Mouse (Mus musculus): ENCODE measurements around the gene Arhgef3. TPM values are rescaled to one million over a fixed set of nuclear protein-coding genes. Genes with fewer than 3 reads are reported as not detected.

Gene Arhgef3
- total RNA-seq, 1 experiment = 7.6 TPM

DNA sequence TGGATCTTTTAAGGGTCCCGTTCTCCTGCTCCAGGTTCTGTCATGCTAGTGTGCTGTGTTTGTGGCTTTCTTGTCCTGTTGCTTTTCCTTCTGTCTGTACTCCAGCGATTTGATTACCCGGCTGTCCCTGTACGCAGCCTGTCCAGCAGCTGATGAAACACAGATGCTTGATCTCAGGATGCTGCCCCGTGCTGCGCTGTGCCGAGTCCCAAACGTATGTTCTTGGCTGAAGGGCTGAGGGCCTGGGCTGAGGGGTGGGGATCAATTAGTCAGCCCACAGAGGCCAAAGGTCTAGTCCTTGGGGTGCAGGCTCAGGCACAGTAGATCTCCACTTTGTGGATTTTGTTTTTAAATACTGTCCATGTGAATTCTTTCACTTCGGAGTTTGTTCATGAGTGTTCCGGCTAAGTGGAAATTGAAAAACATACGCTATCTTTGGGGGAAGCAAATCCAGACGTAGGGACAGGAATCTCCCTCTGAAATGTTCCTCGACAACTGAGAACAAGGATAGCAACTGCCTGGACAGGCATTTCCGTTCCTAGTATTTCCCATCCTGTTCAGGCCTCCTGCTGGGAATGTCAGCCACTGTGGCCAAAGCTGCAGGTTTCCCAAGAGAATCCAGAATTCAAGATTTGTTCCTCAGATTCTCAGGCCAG lies 56.6 kb downstream of the Arhgef3 start:
- Histone ChIP-seq H3K9me3 (ENCODE audit: control insufficient read depth, insufficient read depth, low read depth, low read length) (no peaks in the 10 kb centered on the region), H3K9ac (ENCODE audit: insufficient read depth, low read depth, low read length, poor library complexity, severe bottlenecking) (no peak overlapping the region), H3K4me1 (ENCODE audit: control insufficient read depth in 2 of 2, insufficient read depth in 2 of 2, low read length in 2 of 2, poor library complexity in 1 of 2) (peaks cover 3 to 15% of the 10 kb centered on the region in 2 experiments; a peak in 2 of 4 replicates), H3K27ac (ENCODE audit: insufficient read depth, low read depth, low read length, poor library complexity, severe bottlenecking) (no peak overlapping the region), H3K4me3 (ENCODE audit: insufficient read depth in 1 of 2, low read depth in 1 of 2, low read length in 2 of 2, poor library complexity in 1 of 2, severe bottlenecking in 1 of 2) (no peak overlapping the region), H3K36me3 (ENCODE audit: control insufficient read depth, insufficient read depth, low read length, poor library complexity, severe bottlenecking) (no peaks in the 10 kb centered on the region)
- TF ChIP-seq ZC3H11A (IDR thresholded peaks at IDR 0.05; ENCODE audit: borderline replicate concordance, low read depth, low read length) = no peak
- DNase-seq (ENCODE audit: low read depth, low spot score) = no peak
- in situ Hi-C loops (cut with MboI; ENCODE audit: low sequenced_read_pairs in 2 of 2, unreplicated experiment in 2 of 2) = no loop called here

DNA sequence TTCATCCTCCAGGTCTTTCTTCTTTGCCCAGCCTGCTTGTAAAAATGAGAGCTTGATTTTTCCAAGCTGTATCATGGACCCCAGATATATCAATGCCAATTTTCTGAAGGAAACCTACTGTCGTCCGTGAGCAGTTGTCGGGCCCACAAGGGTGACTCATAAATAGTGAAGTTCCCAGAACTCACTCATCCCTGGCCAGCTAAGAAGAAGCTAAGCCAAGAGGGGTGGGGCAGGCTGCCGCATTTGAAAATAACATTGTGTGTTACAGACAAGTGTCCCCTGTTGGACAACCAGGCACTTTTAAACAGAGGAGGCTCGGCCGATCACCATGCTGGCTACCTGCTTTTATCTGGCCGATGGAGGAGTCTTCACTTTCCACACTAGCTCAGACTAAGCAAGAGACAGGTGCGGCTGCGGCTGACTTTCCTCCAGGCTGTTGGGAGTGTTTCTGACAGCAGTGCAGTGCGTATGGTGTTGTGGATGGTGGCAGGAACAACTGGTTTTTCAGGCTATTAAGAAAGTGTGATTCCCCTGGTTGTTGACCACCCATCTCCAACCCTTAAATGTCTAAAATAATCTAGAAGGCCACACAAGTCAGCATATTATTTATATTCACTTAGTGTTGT lies 58.6 kb downstream of the Arhgef3 start:
- H3K9me3 ChIP-seq (ENCODE audit: control insufficient read depth, insufficient read depth, low read depth, low read length) = no peaks in the 10 kb centered on the region
- in situ Hi-C loops (cut with MboI; ENCODE audit: low sequenced_read_pairs in 2 of 2, unreplicated experiment in 2 of 2) = no loop called here
- no peak for TF ChIP-seq HCFC1 (IDR thresholded peaks at IDR 0.05; ENCODE audit: borderline replicate concordance, insufficient read depth, low read length)
- TF ChIP-seq MAFK (IDR thresholded peaks at IDR 0.05; ENCODE audit: insufficient read depth, low read depth, low read length) = no peak
- no peak for TF ChIP-seq CHD2 (IDR thresholded peaks at IDR 0.05; ENCODE audit: low read depth, low read length)
- TF ChIP-seq ZNF384 (IDR thresholded peaks at IDR 0.05; ENCODE audit: low read depth, low read length) = no peak
- no peak for TF ChIP-seq ZC3H11A (IDR thresholded peaks at IDR 0.05; ENCODE audit: borderline replicate concordance, low read depth, low read length)

DNA sequence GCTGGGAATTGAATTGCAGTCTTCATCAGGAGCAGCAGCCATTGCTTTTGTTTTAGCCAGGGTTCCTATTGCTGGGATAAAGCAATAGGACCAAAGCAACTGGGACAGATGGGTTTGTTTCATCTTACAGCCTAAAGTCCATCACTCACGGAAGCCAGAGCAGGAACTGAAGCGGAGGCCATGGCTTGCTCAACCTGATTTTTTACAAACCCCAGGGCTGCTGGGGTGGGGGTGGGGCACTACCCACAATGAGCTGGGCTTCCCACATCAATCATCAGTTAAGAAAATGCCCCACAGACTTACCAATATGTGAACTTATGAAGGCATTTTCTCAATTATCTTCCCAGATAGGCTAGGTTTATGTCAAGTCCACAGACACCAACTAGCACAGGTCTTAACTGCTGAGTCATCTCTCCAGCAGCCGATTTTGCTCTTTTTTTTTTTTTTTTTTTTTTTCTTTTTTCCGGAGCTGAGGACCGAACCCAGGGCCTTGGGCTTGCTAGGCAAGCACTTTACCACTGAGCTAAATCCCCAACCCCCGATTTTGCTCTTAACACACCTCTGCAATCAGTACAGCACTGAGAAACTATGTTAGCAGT lies 59.6 kb downstream of the Arhgef3 start:
- no peak overlapping the region for H3K4me3 ChIP-seq (ENCODE audit: insufficient read depth in 1 of 2, low read depth in 1 of 2, low read length in 2 of 2, poor library complexity in 1 of 2, severe bottlenecking in 1 of 2)
- peak; percentile 76 for TF ChIP-seq MAFK (IDR thresholded peaks at IDR 0.05; ENCODE audit: insufficient read depth, low read depth, low read length)
- TF ChIP-seq ZNF384 (IDR thresholded peaks at IDR 0.05; ENCODE audit: low read depth, low read length) = peak; percentile 70
- no peak for TF ChIP-seq HCFC1 (IDR thresholded peaks at IDR 0.05; ENCODE audit: borderline replicate concordance, insufficient read depth, low read length)
- no peak for TF ChIP-seq ZC3H11A (IDR thresholded peaks at IDR 0.05; ENCODE audit: borderline replicate concordance, low read depth, low read length)
- TF ChIP-seq CHD2 (IDR thresholded peaks at IDR 0.05; ENCODE audit: low read depth, low read length) = no peak
- in situ Hi-C loops (cut with MboI; ENCODE audit: low sequenced_read_pairs in 2 of 2, unreplicated experiment in 2 of 2) = no loop called here

More for the DNA sequence above, 58.6 kb downstream of the Arhgef3 start:
- no peak for DNase-seq (ENCODE audit: low read depth, low spot score)
- Histone ChIP-seq H3K4me3 (ENCODE audit: insufficient read depth in 1 of 2, low read depth in 1 of 2, low read length in 2 of 2, poor library complexity in 1 of 2, severe bottlenecking in 1 of 2) (no peak overlapping the region), H3K27ac (ENCODE audit: insufficient read depth, low read depth, low read length, poor library complexity, severe bottlenecking) (no peak overlapping the region), H3K9ac (ENCODE audit: insufficient read depth, low read depth, low read length, poor library complexity, severe bottlenecking) (no peak overlapping the region), H3K4me1 (ENCODE audit: control insufficient read depth in 2 of 2, insufficient read depth in 2 of 2, low read length in 2 of 2, poor library complexity in 1 of 2) (peaks cover 3 to 15% of the 10 kb centered on the region in 2 experiments; a peak in 2 of 4 replicates), H3K36me3 (ENCODE audit: control insufficient read depth, insufficient read depth, low read length, poor library complexity, severe bottlenecking) (no peaks in the 10 kb centered on the region)

DNA sequence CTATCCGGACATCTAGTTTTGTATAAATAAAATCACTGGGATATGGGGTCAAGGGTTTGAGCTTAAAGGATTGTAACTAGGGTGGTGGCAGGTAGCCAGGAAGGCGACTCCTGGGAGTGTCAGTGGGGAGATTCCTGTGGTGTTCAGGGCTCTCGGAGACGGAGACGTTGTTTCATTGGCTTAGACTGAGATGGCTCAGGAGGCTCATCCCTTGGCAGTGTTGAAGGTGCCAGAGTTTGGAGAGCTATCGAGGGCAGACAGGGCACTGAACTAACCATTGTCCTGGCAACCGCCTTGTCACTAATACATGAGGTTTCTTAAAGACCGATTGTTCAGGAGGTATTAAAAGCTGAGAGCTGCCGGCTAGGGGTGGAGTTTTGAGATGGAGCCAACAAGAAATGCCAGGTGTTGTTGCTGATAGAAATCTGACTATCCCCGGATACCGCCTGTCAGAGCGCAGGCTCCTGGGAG lies 60.2 kb downstream of the Arhgef3 start:
- Histone ChIP-seq H3K4me1 (ENCODE audit: control insufficient read depth in 2 of 2, insufficient read depth in 2 of 2, low read length in 2 of 2, poor library complexity in 1 of 2) (peaks cover 3 to 15% of the 10 kb centered on the region in 2 experiments; a peak in 2 of 4 replicates), H3K9ac (ENCODE audit: insufficient read depth, low read depth, low read length, poor library complexity, severe bottlenecking) (no peak overlapping the region), H3K36me3 (ENCODE audit: control insufficient read depth, insufficient read depth, low read length, poor library complexity, severe bottlenecking) (no peaks in the 10 kb centered on the region), H3K4me3 (ENCODE audit: insufficient read depth in 1 of 2, low read depth in 1 of 2, low read length in 2 of 2, poor library complexity in 1 of 2, severe bottlenecking in 1 of 2) (no peak overlapping the region), H3K27ac (ENCODE audit: insufficient read depth, low read depth, low read length, poor library complexity, severe bottlenecking) (no peak overlapping the region), H3K9me3 (ENCODE audit: control insufficient read depth, insufficient read depth, low read depth, low read length) (no peaks in the 10 kb centered on the region)
- no peak for DNase-seq (ENCODE audit: low read depth, low spot score)
- TF ChIP-seq HCFC1 (IDR thresholded peaks at IDR 0.05; ENCODE audit: borderline replicate concordance, insufficient read depth, low read length) = no peak
- no peak for TF ChIP-seq ZC3H11A (IDR thresholded peaks at IDR 0.05; ENCODE audit: borderline replicate concordance, low read depth, low read length)
- TF ChIP-seq MAFK (IDR thresholded peaks at IDR 0.05; ENCODE audit: insufficient read depth, low read depth, low read length) = no peak
- TF ChIP-seq CHD2 (IDR thresholded peaks at IDR 0.05; ENCODE audit: low read depth, low read length) = no peak
- TF ChIP-seq ZNF384 (IDR thresholded peaks at IDR 0.05; ENCODE audit: low read depth, low read length) = no peak
- in situ Hi-C loops (cut with MboI; ENCODE audit: low sequenced_read_pairs in 2 of 2, unreplicated experiment in 2 of 2) = loop anchor here (25.0 kb wide), 1 partner anchor 562 kb away; no protein-coding TSS in a partner anchor

More for the DNA sequence above, 59.6 kb downstream of the Arhgef3 start:
- Histone ChIP-seq H3K9me3 (ENCODE audit: control insufficient read depth, insufficient read depth, low read depth, low read length) (no peaks in the 10 kb centered on the region), H3K4me1 (ENCODE audit: control insufficient read depth in 2 of 2, insufficient read depth in 2 of 2, low read length in 2 of 2, poor library complexity in 1 of 2) (peaks cover 3 to 15% of the 10 kb centered on the region in 2 experiments; a peak in 2 of 4 replicates), H3K36me3 (ENCODE audit: control insufficient read depth, insufficient read depth, low read length, poor library complexity, severe bottlenecking) (no peaks in the 10 kb centered on the region), H3K27ac (ENCODE audit: insufficient read depth, low read depth, low read length, poor library complexity, severe bottlenecking) (no peak overlapping the region), H3K9ac (ENCODE audit: insufficient read depth, low read depth, low read length, poor library complexity, severe bottlenecking) (no peak overlapping the region)
- no peak for DNase-seq (ENCODE audit: low read depth, low spot score)

Measured in ES-E14 (cell line).